Mouse (Mus musculus) layer of hippocampus, adult 6 months (tissue): Measurements from ENCODE around the gene Prelp. TPM values are rescaled to one million over a fixed set of nuclear protein-coding genes. Genes with fewer than 3 reads are reported as not detected.

Experiments
- long read RNA-seq, 2 experiments: library from polyadenylated mRNA; unstranded; transcript quantifications; one replicate each; pipeline ENCODE4 v2.0.0; 2019 to 2020
- polyA plus RNA-seq: library from polyadenylated mRNA; unstranded; fragments of <200 nt; fragmentation: Nextera tagmentation; gene quantifications from 2 replicates; pipeline ENCODE4 v1.2.3, GENCODE M21; 2021

Prelp gene
- polyA plus RNA-seq: 37.4 and 56.3 TPM in 2 replicates
- long read RNA-seq, experiment 1, transcript Prelp-201 (3 exons, 3,615 nt): major isoform, 23 of 26 reads
- long read RNA-seq, experiment 1, partial matches to known transcripts: 1 of 26 reads
- long read RNA-seq, experiment 1, other reads (novel, unspliced or antisense): 2 of 26 reads
- long read RNA-seq, experiment 2, transcript Prelp-201 (3 exons, 3,615 nt): major isoform, 54 of 60 reads
- long read RNA-seq, experiment 2, partial matches to known transcripts: 2 of 60 reads
- long read RNA-seq, experiment 2, other reads (novel, unspliced or antisense): 4 of 60 reads

GRCm38 (mm10) chr1:133921304-133921751, at the start of gene Prelp:
Gene Prelp (minus strand): TSS chr1:133921414.

DNA sequence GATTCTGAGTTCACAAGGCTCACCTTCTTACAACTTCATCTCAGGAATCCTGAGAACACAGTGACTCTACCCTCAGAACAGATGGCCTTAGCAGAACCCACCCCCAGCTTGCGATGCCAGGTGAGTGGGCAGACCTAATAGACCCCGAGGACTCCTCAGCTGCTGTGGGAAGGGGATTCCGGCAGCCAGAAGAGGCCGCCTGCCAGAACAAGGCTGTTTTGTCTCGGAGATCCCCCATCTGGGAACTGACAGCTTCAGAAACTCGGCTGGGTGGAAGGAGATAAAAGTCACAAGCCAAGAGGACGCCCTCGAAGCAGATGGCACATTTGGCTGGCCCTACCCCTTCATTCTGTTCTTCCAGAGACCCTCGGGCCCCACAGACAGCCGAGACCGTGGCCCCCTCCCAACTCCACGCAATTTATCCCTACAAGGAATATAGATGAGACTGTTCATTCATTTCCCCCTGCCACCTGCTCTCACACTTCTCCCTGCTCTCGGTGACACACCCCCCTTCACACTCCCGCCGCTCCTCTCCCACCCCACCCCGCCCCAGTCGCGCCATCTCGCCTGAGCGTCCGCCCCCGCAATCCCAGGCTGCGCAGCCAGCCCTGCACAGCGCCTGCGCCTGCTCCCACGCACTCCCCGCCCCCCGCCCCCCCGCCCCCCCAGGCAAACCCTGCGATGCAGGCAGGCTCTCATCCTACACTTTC, 13.1 kb downstream of the Prelp start, which contains the start of gene Optc:
Gene Optc (minus strand): TSS at position 51 of the 710 bp plus-strand sequence.

Other genes with a start within 250 kb of the Prelp start
- gene Lax1, start 231.3 kb downstream of the Prelp start, polyA plus RNA-seq: not detected in 2 replicates
- 10.7 TPM in 2 replicates for gene Atp2b4, start 120.4 kb downstream of the Prelp start, polyA plus RNA-seq
- gene Optc, start 13.4 kb downstream of the Prelp start, polyA plus RNA-seq: 1.4 and 1.8 TPM in 2 replicates
- gene Fmod, start 115.8 kb upstream of the Prelp start, polyA plus RNA-seq: 1.9 and 3.9 TPM in 2 replicates
- gene Btg2, start 157.7 kb upstream of the Prelp start, polyA plus RNA-seq: 10.3 and 18.0 TPM in 2 replicates
- gene Chit1, start 189.8 kb upstream of the Prelp start, polyA plus RNA-seq: 0.24 TPM in 1 of 2 replicates, not detected in the other